Mouse (Mus musculus): ENCODE data around the gene Bcl2l1. TPM values are rescaled to one million over a fixed set of nuclear protein-coding genes. Genes with fewer than 3 reads are reported as not detected.

Gene Bcl2l1
- polyA plus RNA-seq, 1 experiment from 2014 or later = 110 TPM

- H3K9ac ChIP-seq (replicated peaks) = no peak overlapping the region
Observed at GRCm38 (mm10) chr2:152800762-152801113, 30.8 kb downstream of the Bcl2l1 start.

GRCm38 (mm10) chr2:152799954-152800761 lies 31.4 kb downstream of the Bcl2l1 start:
- H3K9ac ChIP-seq (replicated peaks) = no peak overlapping the region
- WGBS = 56% methylated on average over 7 of the region's 7 CpGs
- no peaks in the 10 kb centered on the region for H3K9me3 ChIP-seq
- no peaks in the 10 kb centered on the region for H3K36me3 ChIP-seq
- H3K4me3 ChIP-seq (replicated peaks) = no peak overlapping the region
- H3K4me2 ChIP-seq = no peak overlapping the region
- no peaks in the 10 kb centered on the region for H3K27me3 ChIP-seq
- ATAC-seq (ENCODE audit: insufficient number of reproducible peaks, insufficient read depth, low FRiP score, low TSS enrichment, low read depth) = no peak
- peaks cover 17% of the 10 kb centered on the region for H3K4me1 ChIP-seq (replicated peaks)
- no peak overlapping the region for H3K27ac ChIP-seq

More at GRCm38 (mm10) chr2:152800762-152801113, 30.8 kb downstream of the Bcl2l1 start:
- Histone ChIP-seq H3K4me3 (replicated peaks) (no peak overlapping the region), H3K27ac (no peak overlapping the region), H3K4me2 (no peak overlapping the region), H3K27me3 (no peaks in the 10 kb centered on the region), H3K36me3 (no peaks in the 10 kb centered on the region), H3K9me3 (no peaks in the 10 kb centered on the region), H3K4me1 (replicated peaks) (peaks cover 23% of the 10 kb centered on the region)
- ATAC-seq (ENCODE audit: insufficient number of reproducible peaks, insufficient read depth, low FRiP score, low TSS enrichment, low read depth) = no peak

GRCm38 (mm10) chr2:152797589-152797988 lies 33.9 kb downstream of the Bcl2l1 start:
- Histone ChIP-seq H3K36me3 (0 out of 2 replicates have a peak, but pooled peaks cover 4% of the 10 kb centered on the region), H3K9ac (replicated peaks) (no peak overlapping the region), H3K4me3 (replicated peaks) (no peak overlapping the region), H3K27me3 (no peaks in the 10 kb centered on the region), H3K4me1 (replicated peaks) (no peaks in the 10 kb centered on the region), H3K9me3 (no peaks in the 10 kb centered on the region), H3K27ac (no peak overlapping the region), H3K4me2 (no peak overlapping the region)
- no peak for ATAC-seq (ENCODE audit: insufficient number of reproducible peaks, insufficient read depth, low FRiP score, low TSS enrichment, low read depth)
- 79% methylated on average over 1 of the region's 1 CpGs for WGBS

- Histone ChIP-seq H3K36me3 (peaks cover 14% of the 10 kb centered on the region; the same call in 1 of the 2 replicates), H3K9me3 (no peaks in the 10 kb centered on the region), H3K27ac (no peak overlapping the region), H3K9ac (replicated peaks) (no peak overlapping the region), H3K4me3 (replicated peaks) (no peak overlapping the region), H3K27me3 (no peaks in the 10 kb centered on the region), H3K4me1 (replicated peaks) (peaks cover 7% of the 10 kb centered on the region; the same call in 1 of the 2 replicates), H3K4me2 (no peak overlapping the region)
- WGBS = 84% methylated on average over 9 of the region's 9 CpGs
- no peak for ATAC-seq (ENCODE audit: insufficient number of reproducible peaks, insufficient read depth, low FRiP score, low TSS enrichment, low read depth)
Observed at GRCm38 (mm10) chr2:152794281-152794827, 37.2 kb downstream of the Bcl2l1 start.

- peaks cover 14% of the 10 kb centered on the region; the same call in 1 of the 2 replicates for H3K36me3 ChIP-seq
- no peaks in the 10 kb centered on the region for H3K9me3 ChIP-seq
- no peak overlapping the region for H3K9ac ChIP-seq (replicated peaks)
- H3K4me3 ChIP-seq (replicated peaks) = no peak overlapping the region
- no peak overlapping the region for H3K27ac ChIP-seq
- H3K4me2 ChIP-seq = no peak overlapping the region
- peaks cover 11% of the 10 kb centered on the region; the same call in 1 of the 2 replicates for H3K4me1 ChIP-seq (replicated peaks)
- no peaks in the 10 kb centered on the region for H3K27me3 ChIP-seq
- no peak for ATAC-seq (ENCODE audit: insufficient number of reproducible peaks, insufficient read depth, low FRiP score, low TSS enrichment, low read depth)
- WGBS = 81% methylated on average over 5 of the region's 5 CpGs
Observed at GRCm38 (mm10) chr2:152793381-152793780, 38.1 kb downstream of the Bcl2l1 start.

- H3K9me3 ChIP-seq = no peaks in the 10 kb centered on the region
- H3K4me1 ChIP-seq (replicated peaks) = peaks cover 11% of the 10 kb centered on the region; the same call in 1 of the 2 replicates
- no peak overlapping the region for H3K27ac ChIP-seq
- ATAC-seq (ENCODE audit: insufficient number of reproducible peaks, insufficient read depth, low FRiP score, low TSS enrichment, low read depth) = no peak
- WGBS = 59% methylated on average over 2 of the region's 2 CpGs
- no peaks in the 10 kb centered on the region for H3K27me3 ChIP-seq
- H3K4me2 ChIP-seq = no peak overlapping the region
- H3K4me3 ChIP-seq (replicated peaks) = no peak overlapping the region
- H3K36me3 ChIP-seq = peaks cover 19% of the 10 kb centered on the region; the same call in 1 of the 2 replicates
- no peak overlapping the region for H3K9ac ChIP-seq (replicated peaks)
Observed at GRCm38 (mm10) chr2:152792461-152792860, 39.1 kb downstream of the Bcl2l1 start.

- Histone ChIP-seq H3K4me1 (replicated peaks) (peaks cover 25% of the 10 kb centered on the region), H3K4me2 (no peak overlapping the region), H3K36me3 (peaks cover 27% of the 10 kb centered on the region; the same call in 1 of the 2 replicates), H3K27me3 (no peaks in the 10 kb centered on the region), H3K27ac (no peak overlapping the region; the same call in 1 of the 2 replicates), H3K9ac (replicated peaks) (no peak overlapping the region), H3K9me3 (no peaks in the 10 kb centered on the region), H3K4me3 (replicated peaks) (no peak overlapping the region)
- WGBS = 38% methylated on average over 4 of the region's 4 CpGs
- no peak for ATAC-seq (ENCODE audit: insufficient number of reproducible peaks, insufficient read depth, low FRiP score, low TSS enrichment, low read depth)
Observed at GRCm38 (mm10) chr2:152789591-152789999, 41.9 kb downstream of the Bcl2l1 start.

- no peak overlapping the region for H3K4me3 ChIP-seq (replicated peaks)
- peaks cover 24% of the 10 kb centered on the region; the same call in 1 of the 2 replicates for H3K36me3 ChIP-seq
- H3K9ac ChIP-seq (replicated peaks) = no peak overlapping the region
- no peaks in the 10 kb centered on the region for H3K9me3 ChIP-seq
- ATAC-seq (ENCODE audit: insufficient number of reproducible peaks, insufficient read depth, low FRiP score, low TSS enrichment, low read depth) = no peak
- no peaks in the 10 kb centered on the region for H3K27me3 ChIP-seq
- peak overlapping the region; percentile 45; the same call in 1 of the 2 replicates for H3K27ac ChIP-seq
- H3K4me2 ChIP-seq = no peak overlapping the region
- 73% methylated on average over 6 of the region's 6 CpGs for WGBS
- peaks cover 25% of the 10 kb centered on the region for H3K4me1 ChIP-seq (replicated peaks)
Observed at GRCm38 (mm10) chr2:152788892-152789421, 42.6 kb downstream of the Bcl2l1 start.

GRCm38 (mm10) chr2:152787543-152787942 lies 44.0 kb downstream of the Bcl2l1 start:
- Histone ChIP-seq H3K4me3 (replicated peaks) (no peak overlapping the region), H3K4me1 (replicated peaks) (peaks cover 25% of the 10 kb centered on the region), H3K9ac (replicated peaks) (no peak overlapping the region), H3K4me2 (no peak overlapping the region), H3K27ac (no peak overlapping the region), H3K27me3 (no peaks in the 10 kb centered on the region), H3K9me3 (no peaks in the 10 kb centered on the region), H3K36me3 (peaks cover 24% of the 10 kb centered on the region; the same call in 1 of the 2 replicates)
- WGBS = 95% methylated on average over 6 of the region's 6 CpGs
- no peak for ATAC-seq (ENCODE audit: insufficient number of reproducible peaks, insufficient read depth, low FRiP score, low TSS enrichment, low read depth)

GRCm38 (mm10) chr2:152787136-152787535 lies 44.4 kb downstream of the Bcl2l1 start:
- Histone ChIP-seq H3K4me1 (replicated peaks) (peaks cover 25% of the 10 kb centered on the region), H3K9ac (replicated peaks) (no peak overlapping the region), H3K9me3 (no peaks in the 10 kb centered on the region), H3K27ac (no peak overlapping the region), H3K4me2 (no peak overlapping the region), H3K27me3 (no peaks in the 10 kb centered on the region), H3K4me3 (replicated peaks) (no peak overlapping the region), H3K36me3 (peaks cover 27% of the 10 kb centered on the region; the same call in 1 of the 2 replicates)
- ATAC-seq (ENCODE audit: insufficient number of reproducible peaks, insufficient read depth, low FRiP score, low TSS enrichment, low read depth) = no peak
- WGBS = 91% methylated on average over 2 of the region's 2 CpGs
